Mouse (Mus musculus) ES-Bruce4 (cell line): ENCODE results near the gene Cbx8. TPM values are rescaled to one million over a fixed set of nuclear protein-coding genes. Genes with fewer than 3 reads are reported as not detected.

Experiments
- H3K27ac ChIP-seq: 2 replicates; pipeline ENCODE4 v1.5.1; 2012; ENCODE audit warnings: low read length, inconsistent platforms; ENCODE audit not compliant: insufficient read depth
- H3K27me3 ChIP-seq: 2 replicates; pipeline ENCODE4 v1.6.1; 2012; ENCODE audit warnings: mild to moderate bottlenecking, low read length, inconsistent platforms; ENCODE audit not compliant: control insufficient read depth, poor library complexity, insufficient read depth, severe bottlenecking
- H3K36me3 ChIP-seq: 2 replicates; pipeline ENCODE4 v1.6.1; 2012; ENCODE audit warnings: inconsistent platforms, mild to moderate bottlenecking, low read length, moderate library complexity; ENCODE audit not compliant: control insufficient read depth, poor library complexity, insufficient read depth, severe bottlenecking
- H3K4me1 ChIP-seq: one replicate; pipeline ENCODE4 v1.8.1; 2011; ENCODE audit warnings: low read length; ENCODE audit not compliant: control insufficient read depth, insufficient read depth
- H3K4me3 ChIP-seq: 2 replicates; pipeline ENCODE4 v1.5.1; 2011; ENCODE audit warnings: low read depth, mild to moderate bottlenecking, low read length
- H3K9ac ChIP-seq: 2 replicates; pipeline ENCODE4 v1.6.1; 2012; ENCODE audit warnings: low read depth, mild to moderate bottlenecking, inconsistent platforms; ENCODE audit not compliant: poor library complexity, severe bottlenecking
- H3K9me3 ChIP-seq: replicated peaks from 2 replicates; pipeline ENCODE4 v1.6.1; 2012; ENCODE audit warnings: mild to moderate bottlenecking, low read length, inconsistent platforms; ENCODE audit not compliant: control insufficient read depth, poor library complexity, insufficient read depth, severe bottlenecking
- CTCF ChIP-seq: IDR thresholded peaks from one replicate; pipeline ENCODE4 v1.8.1; 2011; ENCODE audit warnings: low read depth, low read length
- EP300 ChIP-seq: IDR thresholded peaks from 2 replicates; pipeline ENCODE4 v1.6.1; 2011; ENCODE audit warnings: low read depth, low read length; ENCODE audit not compliant: insufficient read depth
- POLR2A ChIP-seq: IDR thresholded peaks from one replicate; pipeline ENCODE4 v1.8.1; 2011; ENCODE audit warnings: low read length; ENCODE audit not compliant: insufficient read depth
- polyA plus RNA-seq: library from polyadenylated mRNA; stranded (reverse); fragments of >200 nt; gene quantifications from 2 replicates; pipeline ENCODE4 v1.2.4, GENCODE M21; 2011; ENCODE audit warnings: low read depth; ENCODE audit not compliant: missing spikeins, insufficient read depth, insufficient read length

The Cbx8 gene
- polyA plus RNA-seq, 1 experiment = 0.75 TPM

DNA sequence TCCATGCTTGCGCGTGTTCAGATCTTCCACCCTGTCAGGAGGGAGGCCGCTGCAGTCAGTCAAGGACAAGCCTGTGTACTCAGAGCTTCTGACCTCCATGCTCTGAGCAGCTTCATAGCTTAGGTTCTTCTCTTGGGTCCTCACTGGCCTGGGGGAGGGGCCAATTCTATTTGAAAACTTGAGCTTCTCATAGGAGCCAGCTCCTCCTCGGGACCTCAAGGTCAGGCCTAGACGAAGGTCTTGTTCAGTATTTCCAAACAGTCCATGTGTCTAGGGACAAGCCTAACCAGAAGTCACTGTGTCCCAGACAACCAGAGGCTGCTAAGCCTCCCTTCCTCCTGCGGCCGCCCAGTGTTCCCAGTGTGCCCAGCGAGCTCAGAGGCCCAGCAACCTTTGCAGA lies 26.1 kb upstream of the Cbx8 start:
- Histone ChIP-seq H3K4me3 (no peak overlapping the region), H3K27ac (no peak overlapping the region), H3K27me3 (no peaks in the 10 kb centered on the region), H3K9me3 (no peaks in the 10 kb centered on the region), H3K4me1 (no peaks in the 10 kb centered on the region), H3K9ac (no peak overlapping the region), H3K36me3 (no peaks in the 10 kb centered on the region)
- TF ChIP-seq CTCF = no peak

DNA sequence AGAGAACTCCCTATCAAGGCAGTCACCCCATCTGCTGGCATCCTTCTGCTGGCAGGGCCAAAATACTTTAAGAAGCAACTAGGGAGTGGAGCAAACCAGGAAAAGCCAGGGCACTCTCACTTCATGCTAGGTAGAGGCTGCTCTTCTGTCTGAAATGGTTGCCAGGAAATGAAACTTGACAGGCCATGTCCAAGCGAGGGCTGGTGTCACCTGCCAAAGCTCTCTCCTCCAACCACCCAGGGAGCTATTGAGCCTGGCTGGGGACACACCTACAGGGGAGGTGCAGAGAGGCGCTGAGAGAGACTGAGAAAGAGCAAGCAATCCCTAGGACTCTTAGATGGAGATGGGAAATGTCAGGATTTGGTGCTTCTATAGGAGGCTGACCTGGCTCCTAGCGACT lies 18.5 kb upstream of the Cbx8 start:
- H3K4me1 ChIP-seq = peaks cover 5% of the 10 kb centered on the region
- no peaks in the 10 kb centered on the region for H3K36me3 ChIP-seq
- H3K27me3 ChIP-seq = peaks cover 47% of the 10 kb centered on the region
- H3K27ac ChIP-seq = no peak overlapping the region
- no peak overlapping the region for H3K4me3 ChIP-seq
- H3K9me3 ChIP-seq = no peaks in the 10 kb centered on the region
- no peak overlapping the region for H3K9ac ChIP-seq
- TF ChIP-seq POLR2A (no peak), CTCF (no peak), EP300 (no peak)

DNA sequence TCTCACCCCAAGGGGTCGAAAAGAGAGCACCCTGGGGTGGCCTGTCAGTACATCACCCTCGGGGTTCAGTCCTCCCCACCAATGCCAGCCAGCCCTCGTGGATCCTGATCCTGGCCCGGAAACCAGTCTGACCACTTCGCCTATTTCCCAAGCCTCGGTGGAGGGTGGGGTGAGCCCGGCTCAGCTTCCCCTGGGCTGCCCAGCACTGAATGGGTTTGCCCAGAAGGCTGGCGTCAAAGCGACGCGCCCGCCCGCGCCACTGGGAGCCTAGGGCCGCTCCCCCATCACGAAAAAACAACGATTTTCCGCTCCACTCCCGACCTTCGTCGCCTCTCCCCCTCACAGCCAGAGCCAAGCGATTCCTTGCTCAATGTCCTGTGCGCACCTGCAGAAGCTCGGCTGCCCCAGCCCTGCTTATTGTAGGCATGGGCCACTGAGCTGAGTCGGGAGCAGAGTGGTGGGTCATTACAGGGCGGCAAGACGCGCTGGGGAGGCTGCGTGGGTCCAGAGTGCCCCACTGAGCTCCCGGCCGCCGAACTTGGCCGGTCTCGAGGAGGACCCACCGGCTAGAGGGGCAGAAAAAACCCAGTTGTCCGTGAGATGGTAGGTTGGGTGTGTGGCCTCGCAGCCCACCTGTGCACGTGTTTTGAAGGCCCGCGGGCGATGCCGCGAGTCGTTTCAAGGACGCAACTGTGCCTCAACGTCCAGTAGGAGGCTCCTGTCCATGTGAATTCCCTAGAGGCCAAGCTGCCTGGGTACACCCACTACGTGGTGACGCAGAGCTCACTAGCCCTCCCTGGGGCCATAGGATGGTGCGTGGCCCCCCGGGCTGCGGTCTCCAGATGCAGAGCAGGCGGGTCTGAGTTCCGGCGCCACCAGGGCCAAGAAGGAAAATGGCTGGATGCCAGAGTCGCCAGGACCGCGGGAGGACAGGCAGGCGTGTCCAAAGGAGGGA lies 17.5 kb upstream of the Cbx8 start:
- Histone ChIP-seq H3K4me1 (peaks cover 5% of the 10 kb centered on the region), H3K27me3 (peaks cover 52% of the 10 kb centered on the region), H3K4me3 (no peak overlapping the region), H3K27ac (no peak overlapping the region), H3K9ac (no peak overlapping the region), H3K9me3 (no peaks in the 10 kb centered on the region), H3K36me3 (no peaks in the 10 kb centered on the region)
- TF ChIP-seq EP300 (no peak), POLR2A (no peak), CTCF (no peak)

DNA sequence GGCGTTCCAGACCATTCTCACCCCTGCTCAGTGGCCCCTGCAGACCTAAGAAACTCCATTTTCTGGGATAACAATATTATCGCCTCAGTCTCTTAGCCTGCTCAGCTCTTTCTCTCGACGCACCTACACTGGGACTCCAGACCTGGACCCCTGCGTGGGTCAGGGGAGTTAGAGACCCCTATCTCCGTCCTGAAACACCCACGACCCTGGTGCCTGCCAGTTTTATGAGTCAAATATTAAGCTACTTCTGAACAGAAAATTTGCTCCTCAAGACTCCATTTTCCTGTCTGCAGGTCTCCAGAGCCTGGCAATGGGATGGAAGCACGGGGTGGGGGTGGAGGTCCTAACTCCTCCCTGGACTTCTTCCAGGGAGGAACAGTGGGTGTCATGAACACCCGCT lies 16.5 kb upstream of the Cbx8 start:
- TF ChIP-seq POLR2A (no peak), CTCF (no peak), EP300 (no peak)
- H3K4me3 ChIP-seq = no peak overlapping the region
- peak overlapping the region; percentile 74 for H3K9ac ChIP-seq
- H3K27me3 ChIP-seq = peaks cover 52% of the 10 kb centered on the region
- H3K27ac ChIP-seq = no peak overlapping the region
- H3K36me3 ChIP-seq = no peaks in the 10 kb centered on the region
- peaks cover 5% of the 10 kb centered on the region for H3K4me1 ChIP-seq
- H3K9me3 ChIP-seq = no peaks in the 10 kb centered on the region

DNA sequence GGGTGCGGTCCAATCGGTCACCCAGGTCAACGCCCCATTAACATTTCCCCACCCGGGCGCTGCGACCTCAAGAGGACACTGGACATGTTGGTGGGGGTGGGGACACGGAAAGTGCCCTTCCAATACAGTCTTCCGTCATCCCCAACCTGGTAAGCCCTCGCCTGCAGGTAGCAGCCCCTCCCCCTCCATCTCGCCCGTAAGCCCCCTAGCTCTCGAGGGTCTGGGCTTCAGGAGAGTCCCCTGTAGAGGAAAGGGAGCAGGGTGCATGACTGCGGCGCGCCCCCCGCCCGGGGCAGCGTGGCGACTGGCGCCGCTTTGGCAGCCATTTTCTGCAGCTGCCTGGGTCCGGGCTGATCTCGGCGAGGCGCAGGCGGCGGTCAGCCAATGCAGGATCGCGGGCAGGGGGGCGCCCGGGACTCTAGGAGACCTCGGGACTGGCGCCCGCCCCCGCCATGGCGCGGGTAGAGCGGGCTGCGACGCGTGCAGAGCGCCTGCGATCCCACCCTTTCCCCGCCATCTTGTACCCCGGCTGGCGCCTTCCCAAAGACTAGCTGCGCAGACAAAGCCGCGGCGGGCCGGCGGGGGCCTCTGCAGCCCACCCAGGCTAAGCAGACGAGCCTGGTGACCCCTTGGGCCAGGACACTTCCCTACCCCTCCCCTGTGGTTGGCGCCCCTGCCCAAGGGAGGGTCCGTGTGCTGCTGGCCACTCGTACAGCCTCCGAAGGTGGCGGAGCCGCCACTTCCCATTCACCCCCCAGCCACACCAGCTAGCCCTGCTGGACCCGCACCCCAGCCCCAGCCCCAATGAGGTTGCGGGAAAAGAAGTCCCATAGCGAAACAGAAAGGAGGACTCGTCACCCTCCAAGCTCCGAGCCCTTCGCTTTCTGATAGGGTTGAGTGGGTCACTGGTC lies 15.8 kb upstream of the Cbx8 start:
- H3K36me3 ChIP-seq = no peaks in the 10 kb centered on the region
- TF ChIP-seq EP300 (0 out of 2 replicates have a peak, but pooled peaks have one; percentile 4), POLR2A (no peak), CTCF (no peak)
- peaks cover 52% of the 10 kb centered on the region for H3K27me3 ChIP-seq
- peak overlapping the region; percentile 74 for H3K9ac ChIP-seq
- H3K4me1 ChIP-seq = peaks cover 5% of the 10 kb centered on the region
- H3K9me3 ChIP-seq = no peaks in the 10 kb centered on the region
- no peak overlapping the region for H3K27ac ChIP-seq
- H3K4me3 ChIP-seq = peak overlapping the region; percentile 58

DNA sequence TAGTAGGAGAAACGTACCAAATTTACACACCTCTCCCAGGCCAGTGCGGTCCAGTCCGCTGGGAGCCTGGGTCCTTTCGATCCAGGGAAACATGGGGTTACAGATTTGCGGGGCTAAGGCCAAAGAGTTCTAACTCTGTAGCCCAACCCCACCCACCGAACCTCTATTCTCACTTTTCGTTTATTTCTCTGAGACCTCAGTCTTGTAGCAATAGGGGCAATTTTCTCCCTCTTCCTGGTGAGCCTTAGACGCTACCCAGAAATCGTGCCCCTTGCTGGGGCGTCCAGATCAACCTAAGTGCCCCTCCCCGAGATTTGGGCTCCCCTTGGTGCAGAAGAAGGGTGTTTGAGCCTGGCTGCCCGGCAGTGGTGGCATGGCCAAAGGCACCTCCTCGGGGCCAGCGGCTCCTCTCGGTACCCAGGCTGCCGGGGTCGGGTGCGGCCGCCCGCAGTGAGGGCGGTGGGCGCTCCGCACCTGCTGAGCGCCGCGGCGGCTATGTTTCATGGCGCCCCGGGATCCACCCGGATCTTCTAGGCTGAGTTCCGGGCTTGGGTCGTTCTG lies 14.9 kb upstream of the Cbx8 start:
- Histone ChIP-seq H3K4me1 (peaks cover 5% of the 10 kb centered on the region), H3K9me3 (no peaks in the 10 kb centered on the region), H3K27me3 (peaks cover 48% of the 10 kb centered on the region), H3K4me3 (no peak overlapping the region), H3K9ac (no peak overlapping the region), H3K27ac (no peak overlapping the region), H3K36me3 (no peaks in the 10 kb centered on the region)
- TF ChIP-seq POLR2A (no peak), CTCF (no peak), EP300 (no peak)
